Mouse (Mus musculus): ENCODE measurements around the gene Bglap3.

Gene Bglap3

DNA sequence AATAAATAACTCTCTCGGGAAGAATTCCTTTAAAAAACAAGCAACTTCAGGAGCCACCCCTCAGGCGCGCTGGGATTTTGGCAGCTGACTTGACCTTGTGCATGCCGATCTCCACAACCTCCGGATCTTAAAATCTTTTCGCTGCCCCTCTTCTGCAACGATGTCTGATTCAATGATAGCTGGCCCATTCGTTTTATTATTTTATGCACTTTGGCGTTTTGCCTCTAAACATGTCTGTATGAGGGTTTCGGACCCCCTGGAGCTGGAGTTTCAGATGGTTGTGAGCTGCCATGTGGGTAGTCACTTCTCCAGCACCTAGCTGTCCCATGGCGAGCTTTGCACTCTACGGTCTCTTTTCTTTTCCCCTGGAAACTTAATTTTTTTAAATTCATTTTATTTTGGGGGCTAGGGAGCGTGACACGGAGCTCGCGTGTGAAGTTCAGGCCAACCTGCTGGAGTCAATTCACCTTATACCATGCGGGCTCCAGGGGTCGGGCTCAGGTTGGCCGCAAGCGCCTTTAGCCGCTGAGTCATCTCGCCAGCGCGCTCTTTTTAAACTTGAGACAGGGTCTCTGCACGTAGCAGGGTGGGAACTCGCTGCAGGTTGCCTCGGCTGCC is 37.0 kb downstream of the Bglap3 start:
- no peak for DNase-seq (ENCODE audit: low read depth, low spot score)

DNA sequence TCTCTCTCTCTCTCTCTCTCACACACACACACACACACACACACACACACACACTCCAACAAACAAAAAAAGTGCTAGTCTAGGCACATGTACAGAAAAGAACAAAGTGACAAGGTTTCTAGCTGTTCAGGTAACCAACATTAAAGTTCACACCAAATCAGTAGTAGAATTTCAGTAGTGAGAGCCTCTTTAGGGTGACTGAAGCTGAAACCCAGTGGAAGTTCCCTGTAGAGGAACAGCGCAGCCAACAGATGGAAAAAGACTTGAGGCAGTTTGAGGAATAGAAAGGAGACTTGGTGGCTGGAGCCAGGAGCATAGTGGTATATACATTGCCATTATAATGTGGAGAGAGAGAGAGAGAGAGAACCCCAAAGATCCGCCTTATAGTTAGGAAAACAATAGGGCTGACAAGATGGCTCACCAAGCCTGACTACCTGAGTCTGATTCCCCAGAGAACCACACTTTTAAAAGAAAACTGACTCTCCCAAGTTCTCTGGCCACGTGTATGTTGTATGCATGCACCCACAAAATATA is 37.6 kb downstream of the Bglap3 start:
- DNase-seq (ENCODE audit: low read depth, low spot score): no peak

DNA sequence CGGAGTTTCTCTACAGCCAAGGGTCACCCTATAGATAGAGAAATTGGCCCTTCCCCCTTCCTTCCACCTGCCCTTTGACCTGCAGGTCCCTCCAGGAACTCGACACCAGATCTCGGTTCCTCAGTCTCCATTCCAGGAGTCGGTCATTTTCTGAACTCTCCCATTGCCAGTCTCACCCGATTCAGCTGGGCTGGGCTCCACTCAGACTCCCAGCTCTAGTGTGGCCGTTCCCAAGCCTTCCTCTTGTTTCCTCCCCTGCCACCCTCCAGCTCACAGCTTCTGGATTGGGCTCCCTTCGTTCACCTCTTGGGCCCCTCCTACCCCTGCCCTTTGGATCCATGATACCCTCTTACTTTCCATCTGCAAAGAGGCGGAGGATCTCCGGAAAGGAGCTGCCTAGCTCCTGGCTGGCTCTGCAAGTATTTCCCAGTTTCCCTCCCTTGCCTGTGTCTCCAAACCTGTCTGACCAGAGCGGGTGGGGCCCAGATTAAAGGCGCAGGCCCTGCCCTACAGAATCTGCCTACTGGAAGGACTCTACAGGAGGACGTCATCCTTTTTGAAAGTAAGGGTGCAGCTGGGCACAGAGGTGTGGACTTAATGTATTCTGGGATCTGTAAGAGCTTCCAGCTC is 38.4 kb downstream of the Bglap3 start:
- no peak for DNase-seq (ENCODE audit: low read depth, low spot score)

DNA sequence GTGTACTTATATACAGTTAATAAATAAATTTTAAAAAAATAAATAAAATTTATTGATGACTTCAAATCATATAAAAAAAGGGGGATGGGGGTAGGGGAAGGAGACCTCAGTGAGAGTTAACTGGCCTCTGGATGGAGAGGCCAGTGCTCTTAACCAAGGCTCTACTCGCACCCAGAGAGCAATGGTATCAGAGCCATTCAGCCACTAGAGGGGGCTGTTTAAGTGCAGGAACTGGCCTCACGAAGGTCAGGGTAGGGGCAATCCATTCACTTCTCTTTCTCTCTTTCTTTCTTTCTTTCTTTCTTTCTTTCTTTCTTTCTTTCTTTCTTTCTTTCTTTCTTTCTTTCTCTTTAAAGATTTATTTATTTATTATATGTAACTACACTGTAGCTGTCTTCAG is 41.3 kb downstream of the Bglap3 start:
- peak; percentile 64 for DNase-seq (ENCODE audit: low read depth, low spot score)

DNA sequence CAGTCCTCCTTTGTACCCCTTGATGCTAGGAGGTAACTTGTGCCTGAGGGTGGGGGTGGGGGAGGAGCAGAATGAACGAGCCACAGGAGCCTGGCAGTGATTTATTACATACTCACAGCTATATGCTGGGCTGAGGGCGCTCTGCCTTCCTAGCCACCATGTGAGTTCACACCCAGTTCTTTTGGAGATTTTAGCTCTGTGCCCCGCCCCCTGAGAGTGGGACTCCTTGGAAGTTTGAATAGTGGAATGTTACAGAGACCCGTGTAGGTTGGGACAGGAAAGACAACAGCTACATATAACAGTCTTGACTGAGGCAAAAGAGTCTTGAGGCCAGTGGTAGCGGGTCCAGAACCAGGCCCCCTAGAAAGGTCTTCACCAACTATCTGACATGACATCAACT is 43.6 kb downstream of the Bglap3 start:
- no peak for DNase-seq (ENCODE audit: low read depth, low spot score)

DNA sequence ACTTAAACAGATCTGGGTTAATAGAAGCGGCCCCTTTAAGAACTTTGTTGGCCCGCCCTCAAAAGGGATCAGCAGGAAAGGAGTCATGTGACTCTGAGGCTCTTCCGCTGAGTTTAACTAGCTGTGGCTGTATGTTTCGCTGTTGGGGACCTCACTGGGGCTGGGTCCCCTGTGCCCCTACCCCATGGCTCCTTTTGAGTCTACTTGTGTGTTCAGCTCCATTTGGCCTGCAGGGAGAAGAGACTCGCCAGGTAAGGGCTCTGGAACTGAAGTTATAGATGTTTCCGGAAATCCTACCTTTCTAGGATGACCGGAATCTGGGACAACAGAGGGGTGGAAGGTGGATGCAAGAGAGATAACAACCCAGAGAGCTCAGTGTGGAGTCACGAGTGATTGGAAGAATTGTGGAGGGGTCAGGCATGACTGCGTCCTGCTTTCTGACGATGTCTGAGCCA is 47.6 kb downstream of the Bglap3 start, which contains the start of gene Glmp:
TSS of gene Glmp (plus strand) at position 73 of the 455 bp plus-strand sequence.
- DNase-seq (ENCODE audit: low read depth, low spot score): no peak
